Mouse (Mus musculus): Measurements from ENCODE around the gene Lig1. TPM values are rescaled to one million over a fixed set of nuclear protein-coding genes. Genes with fewer than 3 reads are reported as not detected.

The Lig1 gene
- polyA plus RNA-seq (2012), result 63.9 and 82.8 TPM in 2 replicates

DNA sequence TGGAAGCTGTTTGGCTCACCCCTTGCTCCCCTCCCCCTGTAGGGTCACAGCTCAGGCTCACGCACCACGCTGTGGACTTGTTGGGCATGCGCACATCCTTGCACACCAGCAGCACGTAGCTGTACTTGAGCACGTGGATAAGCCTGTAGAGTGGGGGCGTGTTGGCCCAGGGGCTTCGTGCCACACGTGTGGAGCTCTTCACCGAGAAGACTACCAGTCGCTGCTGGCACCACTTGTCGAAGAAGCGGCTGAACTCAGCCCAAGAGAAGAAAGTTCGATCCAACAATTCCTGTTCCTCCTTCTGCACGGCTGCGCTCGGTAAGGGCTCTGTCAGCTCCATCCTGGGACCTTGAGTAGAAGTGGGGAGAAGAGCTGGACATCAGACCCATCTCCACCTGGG lies at the start of gene Lig1:
Gene Lig1, plus strand, starts transcription at position 203 of the 400 bp plus-strand sequence.

DNA sequence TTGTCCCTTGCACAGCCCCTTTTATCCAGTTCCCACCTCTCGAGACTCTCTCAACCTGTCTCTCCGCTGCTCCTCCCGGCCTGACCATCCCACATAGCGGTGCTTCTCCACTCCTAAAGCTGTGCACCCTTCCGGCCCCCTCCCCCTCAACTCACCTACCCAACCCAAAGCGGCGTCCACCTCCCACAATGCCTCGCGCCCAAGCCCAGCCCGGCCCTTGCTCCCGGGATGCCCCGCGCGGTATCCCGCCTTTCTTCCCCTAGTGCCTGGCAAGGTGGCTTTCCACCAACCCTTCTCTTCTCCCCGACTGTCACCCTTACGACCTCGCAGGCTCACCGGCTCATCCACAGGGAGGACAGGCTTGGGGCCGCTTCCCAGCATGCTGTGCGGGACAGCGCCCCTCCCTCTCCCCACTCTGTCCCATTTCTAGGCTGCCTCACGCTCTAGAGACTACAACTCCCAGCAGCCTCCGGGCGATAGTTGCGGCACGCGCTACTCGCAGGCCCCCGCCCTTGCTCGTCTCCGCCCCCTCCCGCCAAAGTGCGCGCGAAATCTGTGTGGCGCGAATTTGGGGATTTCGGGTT lies 1.3 kb downstream of the Lig1 start, which contains the start of gene Zswim9:
Gene Zswim9, minus strand, starts transcription at position 414 of the 584 bp plus-strand sequence.

DNA sequence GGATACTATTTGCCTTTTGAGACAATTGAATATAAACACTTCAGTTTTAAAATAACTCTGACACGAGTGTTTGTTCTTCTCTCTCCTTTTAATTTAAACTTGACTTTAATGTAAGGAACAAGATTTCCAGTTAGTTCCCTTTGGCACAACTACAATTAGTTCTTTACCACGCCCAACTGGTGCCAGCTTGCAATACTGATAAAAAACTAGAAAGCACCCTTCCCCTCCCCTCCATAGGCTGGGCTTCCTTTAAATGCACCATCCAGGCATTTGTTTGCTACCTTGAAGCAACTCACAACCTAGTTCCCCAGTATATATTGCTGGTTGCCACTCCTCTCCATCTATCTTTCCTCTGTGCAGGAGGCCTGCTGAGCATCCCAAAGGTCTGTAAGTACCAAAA lies 47.2 kb downstream of the Lig1 start, which contains the start of gene Pla2g4c:
Gene Pla2g4c, plus strand, starts transcription at position 340 of the 400 bp plus-strand sequence.

Other genes with a start within 250 kb of the Lig1 start
- 222 and 231 TPM in 2 replicates for gene Chmp2a, start 242.5 kb upstream of the Lig1 start, polyA plus RNA-seq (2012)
- gene Ube2m, start 239.0 kb upstream of the Lig1 start, polyA plus RNA-seq (2012), result 259 and 281 TPM in 2 replicates
- 1.3 and 1.6 TPM in 2 replicates for gene Mzf1, start 222.5 kb upstream of the Lig1 start, polyA plus RNA-seq (2012)
- 0.01 TPM in 1 of 2 replicates, not detected in the other for gene Vmn1r85, start 182.1 kb upstream of the Lig1 start, polyA plus RNA-seq (2012)
- gene Vmn1r86, start 157.4 kb upstream of the Lig1 start, polyA plus RNA-seq (2012), result not detected in 2 replicates
- gene Vmn1r87, start 137.1 kb upstream of the Lig1 start, polyA plus RNA-seq (2012), result 0.02 TPM in 1 of 2 replicates, not detected in the other
- 0.01 TPM in 2 replicates for gene Vmn1r88, start 117.7 kb upstream of the Lig1 start, polyA plus RNA-seq (2012)
- gene Vmn1r89, start 64.3 kb upstream of the Lig1 start, polyA plus RNA-seq (2012), result not detected in 2 replicates
- 1.2 and 1.8 TPM in 2 replicates for gene Zswim9, start 1.4 kb downstream of the Lig1 start, polyA plus RNA-seq (2012)
- 0.06 and 0.13 TPM in 2 replicates for gene Pla2g4c, start 47.4 kb downstream of the Lig1 start, polyA plus RNA-seq (2012)
- not detected in 2 replicates for gene Cabp5, start 120.8 kb downstream of the Lig1 start, polyA plus RNA-seq (2012)
- not detected in 2 replicates for gene Bsph1, start 173.6 kb downstream of the Lig1 start, polyA plus RNA-seq (2012)